ENCODE assay signal across 11 mouse cellular contexts in the genomic region with DNA sequence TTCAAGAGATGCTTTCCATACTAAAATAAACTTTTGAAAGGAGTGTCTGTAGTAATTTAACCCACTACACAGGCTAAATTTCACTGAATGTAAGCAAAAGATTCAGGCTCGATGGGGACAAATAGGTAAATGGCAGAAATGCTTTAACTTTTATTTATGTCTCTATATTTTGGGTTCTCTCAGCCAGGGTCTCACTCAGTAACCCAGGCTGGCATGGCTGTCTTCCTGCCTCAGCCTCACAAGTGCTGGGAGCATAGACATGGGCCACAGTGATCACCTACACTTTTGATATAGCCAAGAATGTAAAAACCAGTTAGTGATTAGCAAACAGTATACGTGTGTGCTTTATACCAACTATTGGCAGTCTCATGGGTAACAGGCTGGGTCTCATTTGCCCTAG. TPM values are rescaled to one million over a fixed set of nuclear protein-coding genes. Genes with fewer than 3 reads are reported as not detected.
A peak's percentile ranks its signal among the peaks of the same experiment; 100 is the strongest.
DNase-seq lines count a peak whose midpoint lies in the region; ATAC-seq lines count a peak whose summit lies in the region.
"Had no signal": no experiment of that assay in that cellular context is flagged by ENCODE, and none has a peak within 500 bp of the region (broad histone marks: within the 10 kb centered on the region; RNA-seq: fewer than 3 reads in every experiment).

No protein-coding gene starts in this region.

- H3K4me3 ChIP-seq in erythroblast, embryonic 14.5 days (replicated peaks) = peak overlapping the region; percentile 97
- no peak overlapping the region; the same call in 1 of the 2 replicates for H3K4me3 ChIP-seq in kidney, embryonic 15.5 days (replicated peaks)
- peak overlapping the region; percentile 97; the same call in 1 of the 2 replicates for H3K4me3 ChIP-seq in embryonic facial prominence, embryonic 14.5 days (ENCODE audit: low read depth, low read length)
- H3K4me3 ChIP-seq in liver, embryonic 15.5 days (replicated peaks) = peak overlapping the region; percentile 90

- H3K4me1 ChIP-seq in erythroblast, embryonic 14.5 days (ENCODE audit: control insufficient read depth) = peaks cover 30% of the 10 kb centered on the region
- H3K4me1 ChIP-seq in kidney, embryonic 15.5 days = peaks cover 10% of the 10 kb centered on the region
- H3K4me1 ChIP-seq in embryonic facial prominence, embryonic 14.5 days (ENCODE audit: control insufficient read depth, insufficient read depth, low read length) = peaks cover 12% of the 10 kb centered on the region
- H3K4me1 ChIP-seq in liver, embryonic 15.5 days (replicated peaks) = peaks cover 25% of the 10 kb centered on the region

- no peak overlapping the region for H3K9ac ChIP-seq in kidney, embryonic 15.5 days
- no peak overlapping the region for H3K9ac ChIP-seq in embryonic facial prominence, embryonic 14.5 days (ENCODE audit: low read depth, low read length)
- H3K9ac ChIP-seq in liver, embryonic 15.5 days = no peak overlapping the region; the same call in 1 of the 2 replicates

- peak overlapping the region; percentile 59 for H3K4me2 ChIP-seq in kidney, embryonic 15.5 days
- H3K4me2 ChIP-seq in embryonic facial prominence, embryonic 14.5 days (ENCODE audit: low read depth, low read length) = peak overlapping the region; percentile 61; the same call in 1 of the 2 replicates
- peak overlapping the region; percentile 84 for H3K4me2 ChIP-seq in liver, embryonic 15.5 days

- WGBS in kidney, embryonic 15.5 days = 85% methylated on average over 2 of the region's 2 CpGs
- 77% methylated on average over 2 of the region's 2 CpGs for WGBS in embryonic facial prominence, embryonic 14.5 days
- 65% methylated on average over 2 of the region's 2 CpGs for WGBS in liver, embryonic 15.5 days (ENCODE audit: insufficient replicate concordance)

- H3K27ac ChIP-seq in kidney, embryonic 15.5 days = peak overlapping the region; percentile 45; the same call in 1 of the 2 replicates
- no peak overlapping the region for H3K27ac ChIP-seq in embryonic facial prominence, embryonic 14.5 days (replicated peaks; ENCODE audit: low read depth, low read length)
- H3K27ac ChIP-seq in liver, embryonic 15.5 days (replicated peaks) = peak overlapping the region; percentile 97

- no peaks in the 10 kb centered on the region for H3K9me3 ChIP-seq in erythroblast, embryonic 14.5 days (ENCODE audit: control insufficient read depth, low read length)
- no peaks in the 10 kb centered on the region for H3K9me3 ChIP-seq in kidney, embryonic 15.5 days (replicated peaks)
- no peaks in the 10 kb centered on the region for H3K9me3 ChIP-seq in embryonic facial prominence, embryonic 14.5 days (ENCODE audit: control insufficient read depth, low read length)
- H3K9me3 ChIP-seq in liver, embryonic 15.5 days (replicated peaks) = no peaks in the 10 kb centered on the region
- H3K9me3 ChIP-seq: midbrain, embryonic 13.5 days had no signal

- H3K36me3 ChIP-seq in erythroblast, embryonic 14.5 days (ENCODE audit: control insufficient read depth) = no peaks in the 10 kb centered on the region
- no peaks in the 10 kb centered on the region for H3K36me3 ChIP-seq in kidney, embryonic 15.5 days
- H3K36me3 ChIP-seq in embryonic facial prominence, embryonic 14.5 days (ENCODE audit: control insufficient read depth, insufficient read depth, low read length) = no peaks in the 10 kb centered on the region
- H3K36me3 ChIP-seq in liver, embryonic 15.5 days (replicated peaks) = no peaks in the 10 kb centered on the region
- H3K36me3 ChIP-seq: midbrain, embryonic 13.5 days had no signal

- no peak for ATAC-seq in erythroblast, adult 5-6 weeks (replicated peaks; ENCODE audit: low FRiP score, poor library complexity, severe bottlenecking)
- no peak for ATAC-seq in kidney, embryonic 15.5 days (replicated peaks; ENCODE audit: low FRiP score)
- ATAC-seq in embryonic facial prominence, embryonic 14.5 days (ENCODE audit: low read depth) = no peak
- ATAC-seq in liver, embryonic 15.5 days (ENCODE audit: insufficient read depth) = no peak
- ATAC-seq: midbrain, embryonic 13.5 days had no signal

- DNase-seq in kidney, postnatal 10 days = no peak
- no peak for DNase-seq in embryonic facial prominence, embryonic 14.5 days (ENCODE audit: low spot score)
- no peak for DNase-seq in right cerebral cortex, adult 2 months (ENCODE audit: low spot score in 2 of 2)
- no peak for DNase-seq in left cerebral cortex, adult 9 months (ENCODE audit: low spot score in 2 of 2)
- DNase-seq: adrenal gland, adult 8-10 months; cerebellum, adult 11-12 months had no signal

- H3K27me3 ChIP-seq in erythroblast, embryonic 14.5 days (ENCODE audit: control insufficient read depth) = no peaks in the 10 kb centered on the region
- H3K27me3 ChIP-seq in kidney, embryonic 15.5 days = no peaks in the 10 kb centered on the region
- no peaks in the 10 kb centered on the region for H3K27me3 ChIP-seq in embryonic facial prominence, embryonic 14.5 days (replicated peaks; ENCODE audit: control insufficient read depth, insufficient read depth, low read length)
- H3K27me3 ChIP-seq in liver, embryonic 15.5 days = no peaks in the 10 kb centered on the region
- H3K27me3 ChIP-seq: midbrain, embryonic 13.5 days had no signal

RNA-seq across cellular contexts. Expression of a gene that starts 1.5 kb away (rescaled TPM):
- 0.43 and 0.62 TPM in 2 replicates for polyA plus RNA-seq in erythroblast, embryonic 14.5 days (2012)
- total RNA-seq in erythroblast, adult 5-6 weeks (2015; ENCODE audit: low replicate concordance) = 34.9 and 36.7 TPM in 2 replicates
- 26.5 and 31.1 TPM in 2 replicates for total RNA-seq in erythroblast, adult 5-6 weeks (2017; ENCODE audit: low replicate concordance)
- 24.9 and 25.2 TPM in 2 replicates for polyA plus RNA-seq in kidney, embryonic 15.5 days (2015; fragmentation: Nextera tagmentation; extraction: Ambion mirVana)
- polyA plus RNA-seq in embryonic facial prominence, embryonic 14.5 days (2014; fragmentation: Nextera tagmentation; extraction: Ambion mirVana) = 26.1 and 30.0 TPM in 2 replicates
- polyA plus RNA-seq in liver, embryonic 15.5 days (2015; fragmentation: Nextera tagmentation; extraction: Ambion mirVana) = 10.7 and 10.9 TPM in 2 replicates
